Mouse (Mus musculus): ENCODE measurements around the gene Rad21l. TPM values are rescaled to one million over a fixed set of nuclear protein-coding genes. Genes with fewer than 3 reads are reported as not detected.
"Not testable (repeated sequence)": the region's sequence is repeated elsewhere in the genome, so short reads cannot be mapped to it uniquely, and the experiment has no call there.

The Rad21l gene
- polyA plus RNA-seq, 1 experiment, result not detected

DNA sequence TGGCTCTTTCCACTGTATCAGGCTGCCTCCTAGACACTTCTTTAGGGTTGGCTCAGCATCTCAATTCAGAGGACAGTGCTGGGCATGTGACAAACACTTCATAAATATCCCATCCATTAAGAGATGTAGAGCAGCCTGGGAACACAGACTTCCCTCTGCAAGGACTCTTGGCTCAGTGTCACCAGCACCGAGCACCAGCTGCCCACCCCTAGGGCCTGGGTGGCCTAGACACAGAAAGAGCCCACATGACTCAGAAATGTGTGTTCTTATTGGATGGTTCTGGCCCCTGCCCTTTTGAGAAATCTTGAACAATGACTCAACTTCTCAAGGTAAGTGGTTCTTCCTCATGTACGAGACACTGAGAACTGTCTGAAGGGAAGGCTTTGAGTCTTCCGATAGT lies 40.3 kb downstream of the Rad21l start:
- H3ac ChIP-seq (ENCODE audit: control insufficient read depth, insufficient read length, low read depth), result no peak overlapping the region
- no peaks in the 10 kb centered on the region for H3K79me2 ChIP-seq (ENCODE audit: control insufficient read depth, insufficient read depth)
- no peak for TF ChIP-seq MYOG (IDR thresholded peaks at IDR 0.05; ENCODE audit: control insufficient read depth, extremely low read depth, insufficient read length)
- no peak for TF ChIP-seq CTCF (IDR thresholded peaks at IDR 0.05; ENCODE audit: control insufficient read depth, insufficient read depth, insufficient read length)
- TF ChIP-seq CEBPB (IDR thresholded peaks at IDR 0.05; ENCODE audit: low read depth), result no peak
- no peak for TF ChIP-seq FOSL1 (IDR thresholded peaks at IDR 0.05; ENCODE audit: insufficient read depth, low read length, poor library complexity, severe bottlenecking)
- TF ChIP-seq MYOD1 (IDR thresholded peaks at IDR 0.05; ENCODE audit: control insufficient read depth, insufficient read length, low read depth), result no peak
- TF ChIP-seq USF1 (IDR thresholded peaks at IDR 0.05; ENCODE audit: low read depth), result no peak
- TF ChIP-seq MAX (IDR thresholded peaks at IDR 0.05), result no peak
- no peaks in the 10 kb centered on the region for H3K79me3 ChIP-seq (ENCODE audit: low read depth)
- H3K27me3 ChIP-seq (ENCODE audit: control insufficient read depth, insufficient read depth, insufficient read length), result peaks cover 36% of the 10 kb centered on the region
- no peak overlapping the region for H3K4me3 ChIP-seq (ENCODE audit: insufficient read depth, poor library complexity, severe bottlenecking)
- no peaks in the 10 kb centered on the region for H3K36me3 ChIP-seq (ENCODE audit: control insufficient read depth, insufficient read depth)

GRCm38 (mm10) chr2:151626296-151626695 lies 42.0 kb downstream of the Rad21l start:
- peaks cover 32% of the 10 kb centered on the region for H3K27me3 ChIP-seq (ENCODE audit: control insufficient read depth, insufficient read depth, insufficient read length)
- no peaks in the 10 kb centered on the region for H3K79me3 ChIP-seq (ENCODE audit: low read depth)
- H3ac ChIP-seq (ENCODE audit: control insufficient read depth, insufficient read length, low read depth), result no peak overlapping the region
- H3K4me3 ChIP-seq (ENCODE audit: insufficient read depth, poor library complexity, severe bottlenecking), result no peak overlapping the region
- no peaks in the 10 kb centered on the region for H3K36me3 ChIP-seq (ENCODE audit: control insufficient read depth, insufficient read depth)
- TF ChIP-seq CTCF (IDR thresholded peaks at IDR 0.05; ENCODE audit: control insufficient read depth, insufficient read depth, insufficient read length) (no peak), CEBPB (IDR thresholded peaks at IDR 0.05; ENCODE audit: low read depth) (no peak), USF1 (IDR thresholded peaks at IDR 0.05; ENCODE audit: low read depth) (no peak), FOSL1 (IDR thresholded peaks at IDR 0.05; ENCODE audit: insufficient read depth, low read length, poor library complexity, severe bottlenecking) (no peak), MYOG (IDR thresholded peaks at IDR 0.05; ENCODE audit: control insufficient read depth, extremely low read depth, insufficient read length) (no peak), MYOD1 (IDR thresholded peaks at IDR 0.05; ENCODE audit: control insufficient read depth, insufficient read length, low read depth) (no peak), MAX (IDR thresholded peaks at IDR 0.05) (no peak)
- H3K79me2 ChIP-seq (ENCODE audit: control insufficient read depth, insufficient read depth), result no peaks in the 10 kb centered on the region

DNA sequence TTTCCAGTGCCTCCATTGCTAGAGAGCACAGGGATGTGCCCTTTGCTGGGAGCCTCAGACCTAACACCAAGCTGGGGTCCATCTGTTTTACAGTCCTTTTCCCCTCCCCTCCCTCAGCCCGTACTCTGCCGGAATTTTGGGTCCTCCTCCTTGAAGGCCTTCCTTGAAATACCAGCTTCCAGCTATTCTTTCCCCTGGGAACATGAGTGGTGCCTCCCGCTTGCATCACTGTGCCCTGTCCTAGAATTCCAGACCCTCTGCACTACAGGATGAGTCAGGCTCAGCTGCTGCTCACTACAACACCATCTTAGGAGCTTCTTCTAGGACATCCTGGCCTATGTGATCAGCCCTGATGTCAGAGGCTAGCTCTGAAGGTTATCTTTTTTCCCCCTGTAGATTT lies 44.6 kb downstream of the Rad21l start:
- H3K79me3 ChIP-seq (ENCODE audit: low read depth), result no peaks in the 10 kb centered on the region
- TF ChIP-seq MYOG (IDR thresholded peaks at IDR 0.05; ENCODE audit: control insufficient read depth, extremely low read depth, insufficient read length) (no peak), MAX (IDR thresholded peaks at IDR 0.05) (no peak), CEBPB (IDR thresholded peaks at IDR 0.05; ENCODE audit: low read depth) (no peak), USF1 (IDR thresholded peaks at IDR 0.05; ENCODE audit: low read depth) (no peak), MYOD1 (IDR thresholded peaks at IDR 0.05; ENCODE audit: control insufficient read depth, insufficient read length, low read depth) (no peak), FOSL1 (IDR thresholded peaks at IDR 0.05; ENCODE audit: insufficient read depth, low read length, poor library complexity, severe bottlenecking) (no peak), CTCF (IDR thresholded peaks at IDR 0.05; ENCODE audit: control insufficient read depth, insufficient read depth, insufficient read length) (no peak)
- no peak overlapping the region for H3ac ChIP-seq (ENCODE audit: control insufficient read depth, insufficient read length, low read depth)
- H3K4me3 ChIP-seq (ENCODE audit: insufficient read depth, poor library complexity, severe bottlenecking), result no peak overlapping the region
- peaks cover 15% of the 10 kb centered on the region for H3K27me3 ChIP-seq (ENCODE audit: control insufficient read depth, insufficient read depth, insufficient read length)
- H3K36me3 ChIP-seq (ENCODE audit: control insufficient read depth, insufficient read depth), result no peaks in the 10 kb centered on the region
- no peaks in the 10 kb centered on the region for H3K79me2 ChIP-seq (ENCODE audit: control insufficient read depth, insufficient read depth)

- H3K79me2 ChIP-seq (ENCODE audit: control insufficient read depth, insufficient read depth), result no peaks in the 10 kb centered on the region
- TF ChIP-seq MAX (IDR thresholded peaks at IDR 0.05) (no peak), MYOG (IDR thresholded peaks at IDR 0.05; ENCODE audit: control insufficient read depth, extremely low read depth, insufficient read length) (no peak), FOSL1 (IDR thresholded peaks at IDR 0.05; ENCODE audit: insufficient read depth, low read length, poor library complexity, severe bottlenecking) (no peak), MYOD1 (IDR thresholded peaks at IDR 0.05; ENCODE audit: control insufficient read depth, insufficient read length, low read depth) (no peak), USF1 (IDR thresholded peaks at IDR 0.05; ENCODE audit: low read depth) (no peak), CEBPB (IDR thresholded peaks at IDR 0.05; ENCODE audit: low read depth) (no peak), CTCF (IDR thresholded peaks at IDR 0.05; ENCODE audit: control insufficient read depth, insufficient read depth, insufficient read length) (no peak)
- H3K79me3 ChIP-seq (ENCODE audit: low read depth), result no peaks in the 10 kb centered on the region
- H3K36me3 ChIP-seq (ENCODE audit: control insufficient read depth, insufficient read depth), result no peaks in the 10 kb centered on the region
- H3K4me3 ChIP-seq (ENCODE audit: insufficient read depth, poor library complexity, severe bottlenecking), result no peak overlapping the region
- H3ac ChIP-seq (ENCODE audit: control insufficient read depth, insufficient read length, low read depth), result no peak overlapping the region
- H3K27me3 ChIP-seq (ENCODE audit: control insufficient read depth, insufficient read depth, insufficient read length), result peaks cover 9% of the 10 kb centered on the region
Observed at GRCm38 (mm10) chr2:151616551-151617329, 51.6 kb downstream of the Rad21l start.

- not testable (repeated sequence) for H3K79me2 ChIP-seq (ENCODE audit: control insufficient read depth, insufficient read depth); H3K4me3 ChIP-seq (ENCODE audit: insufficient read depth, poor library complexity, severe bottlenecking); H3K27me3 ChIP-seq (ENCODE audit: control insufficient read depth, insufficient read depth, insufficient read length); H3K36me3 ChIP-seq (ENCODE audit: control insufficient read depth, insufficient read depth); H3ac ChIP-seq (ENCODE audit: control insufficient read depth, insufficient read length, low read depth); H3K79me3 ChIP-seq (ENCODE audit: low read depth)
Observed at GRCm38 (mm10) chr2:151615779-151616178, 52.6 kb downstream of the Rad21l start.

DNA sequence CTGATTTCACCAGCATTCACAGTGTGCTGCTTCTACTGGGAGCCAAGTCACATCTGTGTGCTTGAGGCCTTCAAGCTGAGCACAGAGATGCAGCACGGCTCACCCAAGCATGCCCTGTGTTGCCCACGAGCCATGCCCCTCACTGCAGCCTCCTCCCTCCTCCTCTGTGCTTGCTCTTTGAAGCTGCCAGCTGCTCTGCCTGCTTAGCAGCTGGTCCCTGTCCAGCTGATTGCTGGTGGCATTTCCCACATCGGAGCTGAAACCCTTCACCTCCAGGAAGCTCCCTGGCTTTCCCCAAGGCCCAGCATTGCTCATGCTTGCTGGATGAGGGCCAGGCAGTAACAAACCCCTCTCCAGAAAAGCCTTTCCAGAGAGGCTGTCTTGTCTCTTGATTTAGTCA lies 58.4 kb downstream of the Rad21l start:
- no peak for TF ChIP-seq CEBPB (IDR thresholded peaks at IDR 0.05; ENCODE audit: low read depth)
- no peak for TF ChIP-seq MAX (IDR thresholded peaks at IDR 0.05)
- TF ChIP-seq FOSL1 (IDR thresholded peaks at IDR 0.05; ENCODE audit: insufficient read depth, low read length, poor library complexity, severe bottlenecking), result no peak
- no peak for TF ChIP-seq CTCF (IDR thresholded peaks at IDR 0.05; ENCODE audit: control insufficient read depth, insufficient read depth, insufficient read length)
- no peak for TF ChIP-seq MYOG (IDR thresholded peaks at IDR 0.05; ENCODE audit: control insufficient read depth, extremely low read depth, insufficient read length)
- TF ChIP-seq USF1 (IDR thresholded peaks at IDR 0.05; ENCODE audit: low read depth), result no peak
- H3K4me3 ChIP-seq (ENCODE audit: insufficient read depth, poor library complexity, severe bottlenecking), result no peak overlapping the region
- H3K27me3 ChIP-seq (ENCODE audit: control insufficient read depth, insufficient read depth, insufficient read length), result peaks cover 23% of the 10 kb centered on the region
- H3K79me2 ChIP-seq (ENCODE audit: control insufficient read depth, insufficient read depth), result no peaks in the 10 kb centered on the region
- H3K36me3 ChIP-seq (ENCODE audit: control insufficient read depth, insufficient read depth), result no peaks in the 10 kb centered on the region
- H3K79me3 ChIP-seq (ENCODE audit: low read depth), result no peaks in the 10 kb centered on the region
- H3ac ChIP-seq (ENCODE audit: control insufficient read depth, insufficient read length, low read depth), result no peak overlapping the region

Data from C2C12 (cell line).